Mouse (Mus musculus): ENCODE measurements around the gene Gria1.

Gene Gria1

DNA sequence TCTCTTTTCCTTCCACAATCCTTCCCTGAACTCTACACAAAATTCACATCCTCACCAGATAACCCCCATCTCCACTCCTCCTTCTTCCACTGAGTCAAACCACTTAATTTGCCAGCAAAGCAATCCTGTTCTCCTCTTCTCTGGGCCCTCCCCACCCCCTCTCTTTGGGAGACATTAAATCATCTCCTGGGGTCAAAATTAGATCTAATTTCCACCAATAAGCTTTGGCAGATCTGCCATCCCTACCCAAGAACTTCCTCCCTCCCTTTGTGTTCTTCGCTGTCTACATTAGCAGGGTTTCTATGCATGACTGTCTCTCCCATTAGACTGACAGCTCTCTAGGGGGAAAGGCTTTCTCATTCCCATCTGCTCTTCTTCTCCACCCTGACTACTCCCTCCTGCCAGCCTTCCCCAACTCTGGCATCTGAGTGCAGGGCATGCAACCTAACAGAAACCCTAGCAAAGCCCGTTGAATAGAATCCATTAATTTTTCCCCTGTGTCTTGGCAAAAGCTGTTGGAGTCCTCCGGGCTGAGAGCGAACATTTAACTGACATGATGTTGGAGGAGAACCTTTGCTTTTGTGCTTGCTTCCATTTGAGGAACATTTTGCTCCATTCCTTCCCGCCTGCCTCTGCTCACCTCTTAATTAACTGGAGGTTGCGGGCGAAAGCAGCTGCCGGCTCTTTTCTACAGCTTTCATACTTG is 59.2 kb downstream of the Gria1 start:
- DNase-seq = no peak

DNA sequence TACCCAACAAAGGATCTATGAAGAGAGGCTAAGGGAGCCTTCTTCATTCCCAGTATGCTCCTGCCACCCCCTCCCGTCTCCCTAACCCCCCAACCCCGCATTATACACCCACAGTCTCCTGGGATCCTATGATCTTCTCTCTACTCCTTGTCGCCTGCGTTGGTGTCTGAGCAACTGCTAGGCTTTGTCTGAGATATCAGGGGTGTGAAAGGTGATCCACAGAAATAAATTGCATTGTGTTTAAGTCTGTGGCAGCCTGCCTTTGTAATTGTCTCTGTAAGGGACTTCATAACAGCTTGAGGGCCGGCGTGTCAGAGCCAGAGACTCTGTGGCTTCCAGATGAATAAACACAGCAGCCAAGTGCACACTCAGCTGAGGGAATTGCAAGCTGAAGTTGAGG is 61.0 kb downstream of the Gria1 start:
- DNase-seq = no peak

DNA sequence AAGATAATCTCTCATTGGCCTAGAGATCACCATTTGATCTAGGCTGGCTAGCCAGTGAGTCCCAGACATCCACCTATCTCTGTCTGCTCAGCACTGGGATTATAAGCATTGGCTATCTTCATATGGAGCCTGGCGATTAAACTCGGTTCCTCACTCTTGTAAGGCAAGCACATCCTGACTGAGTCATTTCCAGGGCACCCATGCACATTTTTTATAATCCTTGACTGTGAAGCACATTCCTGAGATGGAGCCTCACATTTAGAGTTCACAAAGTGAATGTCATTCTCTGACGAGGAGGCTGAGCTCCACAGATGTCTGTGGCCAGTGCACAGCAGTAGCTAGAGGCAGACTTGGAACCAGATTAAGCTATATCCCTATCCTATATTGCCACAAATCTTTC is 68.2 kb downstream of the Gria1 start:
- DNase-seq = no peak

DNA sequence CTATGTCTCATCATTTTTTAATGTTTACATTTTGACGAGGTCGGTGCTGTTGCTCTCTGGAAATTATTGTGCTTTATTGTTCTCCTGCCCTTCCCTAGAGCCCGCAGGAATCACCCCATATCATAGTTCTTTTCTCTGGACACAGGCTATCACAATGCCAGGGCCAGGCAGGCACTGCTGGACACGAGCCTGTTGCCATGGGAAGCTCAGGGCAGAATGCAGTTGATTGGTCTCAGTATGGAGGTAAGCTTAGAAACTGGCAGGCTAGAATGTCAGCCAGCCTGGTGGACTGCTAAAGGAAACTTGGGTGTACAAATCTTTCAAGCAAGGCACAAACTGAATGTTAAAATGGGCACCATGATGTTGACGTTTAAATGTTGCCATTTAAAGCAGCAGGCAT is 78.3 kb downstream of the Gria1 start:
- DNase-seq = no peak

DNA sequence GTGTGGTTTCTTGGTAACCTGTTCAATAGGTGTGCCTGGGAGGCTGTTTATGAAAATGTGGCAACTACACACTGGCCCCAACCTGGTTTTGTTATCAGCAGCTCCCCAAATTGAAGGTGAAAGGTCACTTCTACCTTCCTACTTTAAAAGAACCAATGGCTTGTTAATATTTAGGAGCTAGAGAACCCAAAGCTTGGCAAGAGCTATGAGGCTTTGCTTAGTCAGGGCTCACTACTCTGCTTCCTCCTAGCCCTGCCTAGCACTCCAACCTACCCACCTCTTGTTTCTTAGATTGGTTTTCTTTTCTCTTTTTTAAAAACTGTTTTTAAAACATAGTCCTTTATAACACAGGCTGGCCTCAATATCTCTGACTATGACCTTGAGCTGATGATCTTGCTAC is 79.5 kb downstream of the Gria1 start:
- DNase-seq = no peak

DNA sequence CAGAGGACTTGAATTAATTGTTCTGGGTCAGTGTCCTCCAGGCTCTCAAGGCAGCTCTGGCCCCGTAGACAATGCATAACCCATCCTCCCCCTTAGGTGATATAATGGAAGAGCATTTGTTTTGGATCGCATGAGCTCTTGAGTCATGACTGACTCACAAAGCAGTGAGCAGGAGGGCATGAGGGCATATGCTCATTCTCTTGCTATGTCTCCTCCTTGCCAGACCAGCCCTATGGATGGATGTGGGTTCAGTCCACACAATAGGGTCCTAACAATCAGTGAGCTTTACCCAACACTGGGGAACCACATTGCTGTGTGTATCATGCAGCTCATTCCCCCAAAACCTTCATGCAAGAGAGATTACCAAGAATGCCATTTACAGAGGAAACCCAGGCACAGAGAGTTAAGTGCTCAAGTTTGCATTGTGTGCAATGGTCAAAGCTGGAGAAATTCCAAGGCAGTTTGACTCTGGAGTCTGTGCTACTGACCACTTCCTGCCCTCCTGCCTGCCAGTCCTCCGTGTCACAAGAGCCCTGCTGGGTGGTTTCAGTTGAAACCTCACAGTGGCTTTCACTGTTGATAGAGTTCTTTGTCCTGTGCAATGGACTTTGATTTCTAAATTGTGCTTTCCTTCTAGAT is 80.2 kb downstream of the Gria1 start:
- DNase-seq = no peak

DNA sequence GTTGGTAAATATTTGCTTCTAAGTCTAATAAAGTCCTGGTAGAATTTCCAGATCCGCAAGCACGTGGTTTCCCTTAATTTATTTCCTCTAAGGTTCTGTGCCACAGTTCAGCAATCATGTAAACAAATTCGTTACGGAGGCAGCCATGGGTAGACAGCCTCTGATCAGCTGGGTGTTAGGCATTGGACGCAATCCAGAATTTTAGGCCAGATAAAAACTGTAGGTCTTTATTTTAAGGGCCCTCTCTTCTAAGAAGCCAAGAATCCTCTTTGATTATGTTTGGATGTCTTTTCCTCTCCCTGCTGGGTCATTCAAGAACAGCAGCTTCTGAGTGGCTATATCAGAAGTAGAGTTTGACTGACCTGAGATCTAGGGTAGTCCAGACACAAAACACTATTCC is 89.3 kb downstream of the Gria1 start:
- no peak for DNase-seq

DNA sequence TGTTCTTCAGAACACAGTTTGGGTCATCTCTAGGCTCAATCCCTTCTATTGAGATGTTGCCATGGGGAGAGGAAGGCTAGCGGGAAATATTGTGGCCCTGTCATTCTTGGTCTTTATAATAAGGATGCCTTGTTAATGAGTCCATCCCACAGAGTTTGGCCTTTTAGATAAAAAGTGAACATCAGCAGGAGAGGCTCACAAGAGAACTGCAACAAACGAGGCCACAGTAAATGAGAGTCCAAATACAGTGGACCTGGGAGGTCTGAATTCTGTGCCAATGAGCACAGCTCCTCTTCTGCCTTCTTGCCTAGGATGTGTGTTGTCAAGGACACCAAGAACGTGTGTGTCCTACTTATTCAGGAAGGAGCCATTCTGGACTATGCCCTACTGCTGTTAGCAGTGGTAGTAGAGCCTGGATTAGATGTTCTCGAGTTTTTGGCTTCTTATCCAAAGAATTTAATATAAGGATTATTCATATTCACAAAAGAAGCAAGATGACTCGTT is 92.6 kb downstream of the Gria1 start:
- no peak for DNase-seq

DNA sequence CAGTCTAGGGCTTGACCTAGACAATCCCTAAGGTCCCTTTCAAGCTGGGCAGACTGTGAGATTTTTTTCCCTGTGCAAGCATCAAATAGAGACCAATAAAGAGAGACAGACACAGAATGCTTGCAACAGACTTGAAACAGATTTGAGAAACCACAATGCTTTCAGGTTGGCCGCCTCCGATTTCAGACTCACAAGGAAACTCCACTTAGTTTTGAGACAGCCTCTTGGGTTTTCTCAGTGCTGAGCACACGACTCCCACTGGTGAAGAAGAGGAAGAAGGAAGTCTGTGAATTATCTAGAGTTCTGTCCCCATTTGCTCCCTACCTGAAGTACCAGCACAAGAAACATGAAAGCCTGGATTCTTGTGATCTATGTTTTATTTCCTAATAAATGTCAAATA is 94.5 kb downstream of the Gria1 start:
- DNase-seq = no peak

DNA sequence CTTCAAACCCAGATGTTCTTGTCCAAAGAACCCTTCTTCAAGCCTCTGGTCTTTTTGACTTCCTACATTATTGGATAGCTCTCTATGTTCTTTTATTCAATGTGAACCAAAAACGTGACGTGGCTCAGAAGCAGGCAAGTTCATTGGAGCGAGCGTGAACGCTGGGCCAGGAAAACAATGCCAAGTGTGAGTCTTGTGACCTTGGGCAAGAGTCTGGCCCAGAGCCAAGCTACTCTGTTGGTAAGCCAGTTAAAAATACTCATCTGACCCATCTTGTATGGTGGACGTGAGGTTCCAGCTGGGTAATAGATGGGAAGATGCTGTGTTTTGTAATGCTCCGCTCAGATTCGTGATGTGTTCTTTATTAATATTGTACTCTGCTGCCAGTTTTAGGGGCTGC is 101.2 kb downstream of the Gria1 start:
- peak; percentile 10 to 14 for DNase-seq

DNA sequence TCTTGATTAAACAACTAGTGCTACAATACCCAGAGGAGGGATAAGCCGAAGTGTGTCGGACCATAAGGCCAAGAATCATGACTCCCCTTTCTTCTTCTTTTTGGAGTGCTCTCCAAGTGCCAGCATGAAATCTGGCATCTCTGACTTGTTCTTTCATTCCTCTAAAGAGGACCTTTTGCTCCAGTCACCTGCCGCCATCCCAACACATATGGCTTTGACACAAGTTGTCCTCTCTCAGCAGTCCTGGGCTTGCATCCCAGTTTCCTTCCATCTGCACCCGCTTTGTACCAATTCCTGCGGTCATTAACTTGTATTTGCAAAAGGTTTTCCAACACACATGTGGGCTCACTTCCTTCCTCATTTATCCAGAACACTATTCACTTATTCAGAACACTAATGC is 103.2 kb downstream of the Gria1 start:
- peak; percentile 23 to 30 for DNase-seq

DNA sequence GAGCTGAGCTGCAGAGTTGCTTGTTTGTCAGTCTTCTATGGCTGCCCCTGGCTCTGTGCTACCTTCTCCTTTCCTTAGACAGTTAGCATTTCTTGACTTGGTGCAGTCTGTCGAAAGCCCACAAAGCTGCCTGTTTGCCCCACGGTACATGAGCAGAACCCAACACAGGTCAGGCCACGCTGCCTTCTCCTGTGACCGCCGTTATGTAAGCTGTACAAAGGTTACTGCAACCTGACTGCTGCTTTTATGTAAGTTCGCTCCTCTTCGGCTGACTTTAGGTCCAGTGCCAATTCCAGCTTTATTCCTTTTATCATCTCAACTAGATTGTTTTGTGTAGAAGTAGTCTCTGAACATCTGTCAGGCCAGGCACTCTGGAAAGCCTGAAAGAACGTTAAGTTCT is 115.9 kb downstream of the Gria1 start:
- no peak for DNase-seq

DNA sequence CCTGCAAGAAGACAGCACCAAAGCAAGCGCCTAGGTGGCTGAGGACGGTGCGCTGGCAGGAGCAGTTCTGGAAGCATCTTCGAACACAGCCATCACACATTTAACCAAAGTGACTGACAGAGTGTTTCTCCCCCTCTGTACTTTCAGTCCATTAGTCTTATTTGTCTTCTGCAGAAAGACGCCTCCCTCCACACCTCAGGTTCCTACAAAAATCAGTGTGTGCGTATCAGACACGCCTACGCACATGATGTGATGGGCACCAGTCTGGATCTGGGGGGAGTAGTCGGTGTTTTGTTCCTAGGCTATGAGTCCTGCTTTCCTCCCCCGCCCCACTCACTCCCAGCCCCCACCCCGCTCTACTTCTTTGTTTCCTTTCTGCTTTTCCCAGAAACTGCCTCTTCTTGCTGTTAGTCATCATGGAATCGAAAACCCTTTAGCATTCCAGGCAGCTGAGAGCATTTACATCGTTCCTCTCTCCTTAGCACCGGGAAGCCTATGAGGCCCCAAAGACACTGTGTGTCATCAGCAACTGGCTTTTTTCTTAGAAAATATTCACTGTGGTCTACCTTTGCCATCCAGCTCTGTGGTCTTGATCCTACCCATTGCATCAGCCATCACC is 129.1 kb downstream of the Gria1 start:
- no peak for DNase-seq

DNA sequence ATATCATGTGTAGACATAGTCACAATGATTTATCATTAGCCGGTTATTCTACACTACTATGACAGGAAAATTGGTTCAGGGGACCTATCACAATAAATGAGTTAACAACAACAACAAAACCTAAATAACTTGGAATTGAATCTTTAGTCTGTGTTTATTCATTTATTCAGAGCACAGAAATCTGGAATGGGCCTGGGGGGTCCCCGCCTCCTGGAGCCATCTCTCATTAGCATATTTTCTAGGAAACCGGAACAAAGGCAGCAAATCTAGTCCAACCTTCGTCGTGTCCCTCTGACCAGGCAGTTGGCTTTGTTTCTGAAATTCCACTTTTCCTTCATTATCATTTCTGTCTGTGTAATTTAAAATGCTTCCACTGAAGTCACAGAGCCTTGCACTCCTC is 132.5 kb downstream of the Gria1 start:
- DNase-seq = no peak

DNA sequence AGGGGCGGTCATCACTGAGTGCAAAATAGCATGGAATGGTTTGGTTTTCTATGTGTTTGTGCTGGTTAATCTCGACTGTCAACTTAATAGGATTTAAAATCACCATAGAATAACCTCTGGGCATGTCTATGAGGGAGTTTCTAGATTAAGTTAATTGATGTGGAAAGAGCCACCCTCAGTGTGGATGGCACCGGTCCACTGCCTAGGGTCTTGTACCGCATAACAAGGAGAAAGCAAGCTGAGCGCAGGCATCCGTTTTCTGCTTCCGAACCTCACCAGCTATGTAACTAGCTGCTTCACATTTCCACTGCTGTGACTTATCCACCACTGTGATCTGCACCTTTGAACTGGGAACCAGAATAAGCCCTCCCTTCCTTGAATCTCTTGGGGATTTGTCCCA is 134.0 kb downstream of the Gria1 start:
- no peak for DNase-seq

DNA sequence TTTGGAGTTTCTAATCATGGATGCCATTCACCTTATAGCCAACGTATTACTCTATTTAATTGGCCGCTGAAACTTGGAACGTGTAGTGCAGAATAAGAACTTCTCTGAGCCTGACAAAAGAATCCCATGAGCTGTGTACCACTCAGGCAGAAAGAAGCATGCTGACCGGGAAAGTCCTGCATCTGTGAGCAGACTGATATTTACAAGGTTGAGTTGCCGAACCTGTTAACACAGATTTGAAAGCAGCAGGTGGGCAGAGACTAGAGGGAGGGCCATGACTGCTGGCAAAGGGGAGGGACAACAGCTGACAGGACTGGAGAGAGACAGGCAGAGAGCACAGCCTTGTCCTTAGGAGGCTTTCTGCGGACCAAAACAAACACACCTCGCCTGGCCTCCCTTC is 134.5 kb downstream of the Gria1 start:
- peak; percentile 7 to 8 for DNase-seq

DNA sequence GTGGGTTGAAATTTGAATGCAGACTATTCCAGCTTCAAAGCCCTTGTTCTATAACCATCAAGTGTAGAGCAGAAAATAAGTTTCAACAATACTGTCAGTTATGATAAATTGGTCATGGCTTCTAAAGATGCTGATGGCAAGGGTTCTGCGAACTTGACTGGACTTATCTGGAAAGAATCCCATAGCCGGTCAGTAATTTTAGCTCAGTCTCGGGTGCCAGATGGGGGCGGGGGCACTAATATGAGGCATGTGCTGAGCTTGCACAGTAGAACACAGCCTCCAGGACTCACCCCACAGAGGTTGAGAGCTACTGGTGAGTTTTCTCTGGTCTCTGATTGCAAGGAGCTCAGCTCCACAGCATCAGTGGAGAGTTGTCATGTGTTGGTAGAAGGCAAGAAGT is 140.5 kb downstream of the Gria1 start:
- DNase-seq = no peak

DNA sequence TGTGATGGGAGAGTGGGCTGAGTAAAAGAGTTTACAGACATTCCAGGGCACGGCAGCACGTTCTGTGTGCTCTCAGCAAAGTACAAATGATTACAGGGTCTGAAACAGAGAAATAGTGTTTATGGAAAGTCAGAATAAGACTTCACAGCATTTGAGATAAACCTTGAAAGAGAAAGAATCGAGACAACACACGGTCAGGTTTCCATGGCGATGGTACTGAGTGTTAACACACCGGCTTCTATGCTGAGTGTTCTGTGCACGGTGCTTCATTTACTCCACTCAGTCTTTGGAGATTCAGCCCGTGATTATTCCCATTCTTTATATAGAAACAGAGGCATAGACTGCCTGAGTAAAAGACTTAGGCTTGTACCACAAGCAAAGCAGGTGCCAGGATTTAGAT is 143.8 kb downstream of the Gria1 start:
- DNase-seq = no peak

DNA sequence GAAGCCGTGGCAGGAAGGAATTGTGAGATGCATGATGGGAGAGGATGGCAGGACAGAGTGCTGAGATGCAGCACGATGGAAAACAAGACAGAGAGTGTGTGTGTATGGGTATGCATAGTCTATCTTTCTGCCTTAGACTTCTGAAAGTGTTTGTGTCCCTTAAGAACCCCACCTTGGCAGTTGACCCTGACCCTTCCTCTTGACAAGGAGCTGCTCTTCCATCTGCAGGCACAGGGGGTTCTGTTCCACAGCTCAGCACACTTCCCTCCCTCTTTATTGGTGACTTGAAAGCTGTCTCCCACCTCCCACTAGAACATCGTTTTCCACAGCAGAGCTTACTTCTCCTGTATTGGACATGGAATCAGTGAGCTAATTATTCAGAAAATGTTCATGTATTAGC is 148.2 kb downstream of the Gria1 start:
- DNase-seq = no peak

DNA sequence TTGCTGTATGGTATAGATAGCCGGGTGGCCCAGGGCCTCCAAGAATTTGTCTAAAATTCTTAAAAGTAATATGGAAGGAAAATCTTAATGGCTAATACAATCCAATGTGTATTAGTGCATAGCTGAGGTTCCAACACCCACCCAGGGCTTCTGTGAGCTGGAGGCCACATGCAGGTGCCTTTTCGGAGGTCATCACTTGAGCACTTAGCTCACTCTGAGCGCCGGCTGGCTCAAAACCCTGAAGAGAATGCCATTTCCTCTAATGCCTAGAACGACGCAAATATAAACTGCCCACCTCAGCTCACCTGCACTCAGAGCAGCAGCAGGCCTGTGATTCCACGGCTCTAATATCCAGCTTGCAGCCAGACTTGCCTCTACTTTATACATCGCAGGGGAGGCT is 148.9 kb downstream of the Gria1 start:
- DNase-seq = no peak

DNA sequence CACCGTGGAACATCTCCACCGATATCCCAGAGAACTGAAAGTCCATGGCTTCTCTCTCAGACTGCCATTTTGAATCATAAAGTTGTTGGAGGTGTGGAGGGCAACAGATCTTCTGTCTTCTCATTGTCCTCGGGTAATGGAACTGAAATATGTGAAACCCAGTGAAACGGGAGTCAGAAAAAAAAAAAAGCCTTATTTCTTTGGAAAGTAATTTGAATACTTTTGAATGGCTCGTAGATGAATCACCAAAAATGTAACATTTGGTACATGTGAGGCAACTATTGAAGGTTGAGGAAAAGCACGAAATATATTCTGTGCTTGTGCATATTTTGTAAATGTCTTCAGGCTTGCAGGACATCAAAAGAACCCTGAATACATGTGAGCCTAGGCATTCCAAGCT is 151.7 kb downstream of the Gria1 start:
- DNase-seq = no peak

DNA sequence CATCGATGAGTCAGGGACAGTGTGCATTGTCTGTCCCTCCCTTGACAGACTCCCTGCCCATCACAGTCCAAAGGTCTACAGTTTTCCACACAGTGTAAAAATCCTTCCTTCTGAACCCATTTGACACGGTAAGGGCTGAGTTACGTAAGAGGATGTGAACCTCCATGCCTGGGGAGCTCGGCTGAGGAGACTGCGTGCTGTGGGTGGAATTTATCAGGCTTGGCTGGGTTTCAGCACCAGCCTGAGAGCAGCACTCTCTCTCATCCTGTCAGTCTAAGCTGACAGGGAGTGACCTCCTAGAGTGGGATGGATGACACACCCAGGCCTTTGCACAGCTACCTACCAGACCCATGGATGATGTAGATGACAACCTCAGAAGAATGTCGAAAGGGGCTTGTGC is 158.9 kb downstream of the Gria1 start:
- DNase-seq = no peak

DNA sequence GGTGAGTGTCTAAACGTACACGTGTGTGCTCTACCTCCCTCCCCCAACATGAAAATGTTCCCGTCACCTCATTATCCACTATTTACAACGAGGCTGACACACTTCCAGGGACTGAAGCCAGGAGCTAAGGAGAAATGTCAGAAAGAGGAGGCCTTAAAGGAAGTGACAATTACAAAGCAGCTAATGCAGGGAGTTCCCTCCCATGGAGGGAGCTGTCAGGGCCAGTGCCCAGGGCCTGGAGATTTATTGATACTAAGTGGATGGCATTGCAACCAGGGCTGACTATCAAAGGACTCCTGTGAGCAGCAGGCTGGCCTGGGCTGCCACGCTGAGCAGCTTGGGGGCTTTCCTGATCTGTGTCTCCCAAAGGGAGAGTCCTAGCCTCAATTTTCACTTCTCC is 163.0 kb downstream of the Gria1 start:
- no peak for DNase-seq

DNA sequence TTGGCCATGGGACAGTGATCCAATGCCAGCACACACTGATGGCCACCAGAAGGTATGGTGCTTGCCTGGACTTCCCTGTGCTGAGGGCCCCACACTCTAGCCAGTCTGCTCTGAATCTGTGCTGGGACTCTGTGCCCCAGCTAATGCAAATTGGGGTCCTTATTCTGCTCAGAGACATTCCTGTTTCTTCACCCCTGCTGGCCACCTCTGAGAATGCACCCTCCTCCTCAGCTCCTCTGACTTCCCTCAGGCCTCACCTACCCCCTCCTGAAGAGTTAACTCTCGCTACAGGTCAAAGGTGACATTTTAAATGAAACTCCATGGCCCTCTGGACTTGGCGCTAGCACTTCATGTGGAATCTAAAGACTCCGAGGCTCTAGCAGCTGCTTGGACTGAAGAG is 165.4 kb downstream of the Gria1 start:
- no peak for DNase-seq

All from cerebellum, postnatal 36 days (tissue).